In genomic region chr12:26524943-26525697, GRCm38 (mm10) we compare ENCODE assay signal across 9 mouse cellular contexts. TPM values are rescaled to one million over a fixed set of nuclear protein-coding genes. Genes with fewer than 3 reads are reported as not detected.
DNase-seq lines count a peak whose midpoint lies in the region; ATAC-seq lines count a peak whose summit lies in the region.
"Had no signal": no experiment of that assay in that cellular context is flagged by ENCODE, and none has a peak within 500 bp of the region (broad histone marks: within the 10 kb centered on the region; RNA-seq: fewer than 3 reads in every experiment).

No protein-coding gene starts in this region.

- ATAC-seq in midbrain, embryonic 16.5 days: peak; percentile 70

- no peaks in the 10 kb centered on the region for H3K36me3 ChIP-seq in midbrain, embryonic 16.5 days (ENCODE audit: control insufficient read depth, insufficient read depth, low read length)

- DNase-seq in cerebellum, adult 9-11 months: peak; percentile 9
- no peak for DNase-seq in cerebellum, adult 9-10 months
- DNase-seq in urinary bladder, postnatal 14 days (ENCODE audit: low spot score): peak; percentile 43
- DNase-seq in urinary bladder, postnatal 25 days (ENCODE audit: low spot score): no peak
- peak; percentile 87 for DNase-seq in heart, postnatal 4 days
- peak; percentile 66 to 80 for DNase-seq in kidney, postnatal 25 days
- no peak for DNase-seq in layer of hippocampus, adult 8-10 months (ENCODE audit: low spot score in 2 of 2)

- H3K4me1 ChIP-seq in midbrain, embryonic 16.5 days (ENCODE audit: control insufficient read depth, insufficient read depth, low read length): peaks cover 5% of the 10 kb centered on the region; the same call in 1 of the 2 replicates

- no peak overlapping the region for H3K4me3 ChIP-seq in midbrain, embryonic 16.5 days (ENCODE audit: low read depth, low read length)

- H3K27me3 ChIP-seq in midbrain, embryonic 16.5 days (ENCODE audit: control insufficient read depth, insufficient read depth, low read depth, low read length): no peaks in the 10 kb centered on the region

- no peak overlapping the region for H3K9ac ChIP-seq in midbrain, embryonic 16.5 days (ENCODE audit: low read depth, low read length)
- H3K9ac ChIP-seq: liver, embryonic 14.5 days had no signal

- no peak overlapping the region for H3K27ac ChIP-seq in midbrain, embryonic 16.5 days (ENCODE audit: low read length)
- H3K27ac ChIP-seq: liver, embryonic 14.5 days had no signal

- WGBS in midbrain, embryonic 16.5 days: 61% methylated on average over 3 of the region's 3 CpGs

- no peak overlapping the region for H3K4me2 ChIP-seq in midbrain, embryonic 16.5 days (ENCODE audit: low read length)

- no peaks in the 10 kb centered on the region for H3K9me3 ChIP-seq in midbrain, embryonic 16.5 days (replicated peaks; ENCODE audit: control insufficient read depth, low read length, poor library complexity, severe bottlenecking)

RNA-seq across cellular contexts. Expression of gene Cmpk2, which starts 56.1 kb away (rescaled TPM):
- total RNA-seq in heart, postnatal 4 days (2021): 1 to 10 TPM; 4.0 to 4.2 TPM
- 18.8 and 25.1 TPM in 2 replicates for polyA plus RNA-seq in midbrain, embryonic 16.5 days (2015; fragmentation: Nextera tagmentation; extraction: Ambion mirVana)
- total RNA-seq in layer of hippocampus, adult 8-10 months (2022): 10 to 100 TPM; 16.0 to 19.1 (median 16.3) TPM

Comparison
In these comparisons a context has a peak if more than half of its experiments do, and no peak if none do; other contexts are left out.
1. DNase-seq: peak in cerebellum, adult 9-11 months (single experiment), urinary bladder, postnatal 14 days (single experiment), heart, postnatal 4 days (single experiment) and kidney, postnatal 25 days (2 of 2); none in cerebellum, adult 9-10 months (single experiment), urinary bladder, postnatal 25 days (single experiment) and layer of hippocampus, adult 8-10 months (0 of 2).